Mouse (Mus musculus): ENCODE results near the gene Osm.

Osm gene

GRCm38 (mm10) chr11:4267202-4267578 is 31.0 kb downstream of the Osm start:
- no peak for DNase-seq (ENCODE audit: low spot score in 2 of 2)

GRCm38 (mm10) chr11:4268500-4268899 is 32.3 kb downstream of the Osm start:
- peak; percentile 66 to 75 for DNase-seq (ENCODE audit: low spot score in 2 of 2)

GRCm38 (mm10) chr11:4270744-4271459 is 34.7 kb downstream of the Osm start:
- no peak for DNase-seq (ENCODE audit: low spot score in 2 of 2)

- no peak for DNase-seq (ENCODE audit: low spot score in 2 of 2)
Observed at GRCm38 (mm10) chr11:4271544-4271943, 35.3 kb downstream of the Osm start.

GRCm38 (mm10) chr11:4276411-4276861 is 40.2 kb downstream of the Osm start:
- DNase-seq (ENCODE audit: low spot score in 2 of 2) = no peak

- DNase-seq (ENCODE audit: low spot score in 2 of 2) = no peak
Observed at GRCm38 (mm10) chr11:4279909-4280308, 43.7 kb downstream of the Osm start.

- DNase-seq (ENCODE audit: low spot score in 2 of 2) = no peak
Observed at GRCm38 (mm10) chr11:4281852-4282251, 45.6 kb downstream of the Osm start.

- DNase-seq (ENCODE audit: low spot score in 2 of 2) = no peak
Observed at GRCm38 (mm10) chr11:4283627-4284026, 47.4 kb downstream of the Osm start.

GRCm38 (mm10) chr11:4289280-4289679 is 53.1 kb downstream of the Osm start:
- peak; percentile 46 to 47 for DNase-seq (ENCODE audit: low spot score in 2 of 2)

Data from natural killer cell, adult 2 months (primary cell).